Mouse (Mus musculus) C2C12 (cell line): ENCODE measurements around the gene Eif4b. TPM values are rescaled to one million over a fixed set of nuclear protein-coding genes. Genes with fewer than 3 reads are reported as not detected.

Experiments used
- H3K27me3 ChIP-seq: one replicate; pipeline ENCODE4 v1.6.1; 2011; ENCODE audit not compliant: control insufficient read depth, insufficient read depth, insufficient read length
- H3K36me3 ChIP-seq: one replicate; pipeline ENCODE4 v1.6.1; 2011; ENCODE audit not compliant: control insufficient read depth, insufficient read depth
- H3K4me3 ChIP-seq: one replicate; pipeline ENCODE4 v1.5.1; 2011; ENCODE audit warnings: mild to moderate bottlenecking, control low read depth; ENCODE audit not compliant: poor library complexity, insufficient read depth, severe bottlenecking
- H3K79me2 ChIP-seq: one replicate; pipeline ENCODE4 v1.6.1; 2011; ENCODE audit not compliant: control insufficient read depth, insufficient read depth
- H3K79me3 ChIP-seq: one replicate; pipeline ENCODE4 v1.6.1; 2011; ENCODE audit warnings: low read depth, control low read depth
- H3ac ChIP-seq: one replicate; pipeline ENCODE3; 2011; ENCODE audit warnings: low read depth; ENCODE audit not compliant: control insufficient read depth, insufficient read length
- CEBPB ChIP-seq: IDR thresholded peaks from one replicate; pipeline ENCODE4 v1.6.1; 2011; ENCODE audit warnings: low read depth, mild to moderate bottlenecking, control low read depth, moderate library complexity
- CTCF ChIP-seq: IDR thresholded peaks from one replicate; pipeline ENCODE4 v1.5.1; 2011; ENCODE audit not compliant: control insufficient read depth, insufficient read depth, insufficient read length
- FOSL1 ChIP-seq: IDR thresholded peaks from one replicate; pipeline ENCODE4 v1.8.0; 2011; ENCODE audit warnings: mild to moderate bottlenecking, low read length; ENCODE audit not compliant: poor library complexity, insufficient read depth, severe bottlenecking
- MAX ChIP-seq: IDR thresholded peaks from one replicate; pipeline ENCODE4 v1.6.1; 2011; ENCODE audit warnings: mild to moderate bottlenecking, control low read depth
- MYOD1 ChIP-seq: IDR thresholded peaks from one replicate; pipeline ENCODE4 v1.6.1; 2011; ENCODE audit warnings: low read depth; ENCODE audit not compliant: control insufficient read depth, insufficient read length
- MYOG ChIP-seq: IDR thresholded peaks from one replicate; pipeline ENCODE4 v1.6.1; 2011; ENCODE audit not compliant: control insufficient read depth, insufficient read length; ENCODE audit errors: extremely low read depth
- USF1 ChIP-seq: IDR thresholded peaks from one replicate; pipeline ENCODE4 v1.6.1; 2011; ENCODE audit warnings: low read depth, mild to moderate bottlenecking, control low read depth, moderate library complexity
- polyA plus RNA-seq: library from polyadenylated mRNA; unstranded; fragments of >200 nt; fragmentation: generic; extraction: Trizol; gene quantifications from one replicate; pipeline ENCODE4 v1.2.1, GENCODE M21; 2012; ENCODE audit warnings: missing spikeins

Gene Eif4b
- polyA plus RNA-seq, 1 experiment, result 268 TPM

GRCm38 (mm10) chr15:102034121-102035053, 39.2 kb upstream of the Eif4b start:
- no peak for TF ChIP-seq MYOG
- TF ChIP-seq USF1, result peak; percentile 42
- no peaks in the 10 kb centered on the region for H3K36me3 ChIP-seq
- H3K79me2 ChIP-seq, result no peaks in the 10 kb centered on the region
- H3K27me3 ChIP-seq, result no peaks in the 10 kb centered on the region
- H3K79me3 ChIP-seq, result no peaks in the 10 kb centered on the region
- no peak overlapping the region for H3K4me3 ChIP-seq
- H3ac ChIP-seq, result no peak overlapping the region

- Histone ChIP-seq H3ac (no peak overlapping the region), H3K79me3 (no peaks in the 10 kb centered on the region), H3K4me3 (no peak overlapping the region), H3K79me2 (no peaks in the 10 kb centered on the region), H3K27me3 (no peaks in the 10 kb centered on the region), H3K36me3 (no peaks in the 10 kb centered on the region)
- no peak for TF ChIP-seq USF1
- TF ChIP-seq MAX, result no peak
- no peak for TF ChIP-seq CEBPB
- no peak for TF ChIP-seq CTCF
- TF ChIP-seq MYOD1, result no peak
- TF ChIP-seq MYOG, result no peak
- no peak for TF ChIP-seq FOSL1
Measured at GRCm38 (mm10) chr15:102040277-102040676, 33.3 kb upstream of the Eif4b start.

GRCm38 (mm10) chr15:102041951-102042350, 31.6 kb upstream of the Eif4b start:
- Histone ChIP-seq H3K79me2 (no peaks in the 10 kb centered on the region), H3K36me3 (no peaks in the 10 kb centered on the region), H3K79me3 (no peaks in the 10 kb centered on the region), H3K4me3 (no peak overlapping the region), H3ac (no peak overlapping the region), H3K27me3 (no peaks in the 10 kb centered on the region)
- TF ChIP-seq MAX (no peak), USF1 (no peak), CEBPB (no peak), FOSL1 (no peak), MYOD1 (no peak), CTCF (no peak), MYOG (no peak)

GRCm38 (mm10) chr15:102044745-102045144, 28.8 kb upstream of the Eif4b start:
- H3K4me3 ChIP-seq, result no peak overlapping the region
- TF ChIP-seq MAX, result no peak
- TF ChIP-seq MYOG, result no peak
- no peak for TF ChIP-seq CTCF
- TF ChIP-seq USF1, result no peak
- no peak for TF ChIP-seq FOSL1
- TF ChIP-seq CEBPB, result no peak
- TF ChIP-seq MYOD1, result no peak
- no peaks in the 10 kb centered on the region for H3K36me3 ChIP-seq
- H3K79me3 ChIP-seq, result no peaks in the 10 kb centered on the region
- H3K27me3 ChIP-seq, result no peaks in the 10 kb centered on the region
- H3ac ChIP-seq, result no peak overlapping the region
- no peaks in the 10 kb centered on the region for H3K79me2 ChIP-seq

- Histone ChIP-seq H3K79me3 (no peaks in the 10 kb centered on the region), H3K79me2 (no peaks in the 10 kb centered on the region), H3ac (no peak overlapping the region), H3K36me3 (no peaks in the 10 kb centered on the region), H3K4me3 (no peak overlapping the region), H3K27me3 (no peaks in the 10 kb centered on the region)
- TF ChIP-seq CEBPB (no peak), FOSL1 (peak; percentile 99), MYOD1 (peak; percentile 45), MAX (peak; percentile 33), USF1 (no peak)
Measured at GRCm38 (mm10) chr15:102045691-102046090, 27.9 kb upstream of the Eif4b start.

GRCm38 (mm10) chr15:102048006-102048405, 25.6 kb upstream of the Eif4b start:
- no peaks in the 10 kb centered on the region for H3K36me3 ChIP-seq
- H3K27me3 ChIP-seq, result no peaks in the 10 kb centered on the region
- H3K4me3 ChIP-seq, result no peak overlapping the region
- TF ChIP-seq FOSL1 (no peak), CTCF (no peak), CEBPB (no peak), USF1 (no peak), MAX (no peak), MYOG (no peak)
- no peak overlapping the region for H3ac ChIP-seq
- no peaks in the 10 kb centered on the region for H3K79me3 ChIP-seq
- H3K79me2 ChIP-seq, result no peaks in the 10 kb centered on the region
